Mouse (Mus musculus): ENCODE measurements around the gene Snx30.

Gene Snx30

DNA sequence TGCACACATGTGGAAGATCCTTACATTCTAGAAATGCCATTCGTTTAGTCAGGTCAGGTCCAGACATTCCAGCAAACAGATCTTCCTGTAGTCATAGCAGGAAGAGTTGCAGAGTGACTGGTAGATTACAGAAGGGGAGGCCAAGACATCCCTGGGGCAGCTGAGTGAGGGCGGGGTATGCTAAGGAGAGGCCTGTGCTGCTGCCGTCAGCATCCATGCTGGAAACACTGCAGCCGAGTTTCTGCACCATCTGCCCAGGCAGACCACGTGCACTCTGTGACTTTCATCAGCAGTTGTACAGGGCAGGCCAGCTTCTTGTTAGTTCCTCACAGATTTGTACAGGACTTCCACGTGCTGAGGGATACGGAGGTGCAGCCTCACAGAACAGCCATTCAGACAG lies 17.8 kb downstream of the Snx30 start:
- DNase-seq (ENCODE audit: low read depth, low spot score) = no peak

DNA sequence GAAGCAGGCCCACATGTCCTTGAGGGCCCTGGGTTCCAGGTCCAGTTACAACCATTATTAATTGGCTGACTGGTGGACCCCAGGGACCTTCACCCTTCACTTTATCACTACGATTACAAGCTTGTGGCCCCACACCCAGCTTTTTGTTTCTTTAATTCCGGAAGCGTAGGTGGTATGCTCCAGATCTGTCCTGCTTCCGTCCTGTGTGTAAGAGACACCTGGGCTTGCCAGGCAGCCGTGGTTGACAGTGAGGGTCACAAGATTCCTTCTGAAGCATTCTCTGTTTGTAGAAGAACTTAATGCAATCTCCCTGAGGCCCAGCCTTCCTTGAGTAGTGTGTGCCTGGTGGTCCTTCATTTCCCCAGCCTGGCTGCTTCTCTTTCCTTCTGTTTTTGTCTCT lies 19.2 kb downstream of the Snx30 start:
- no peak for DNase-seq (ENCODE audit: low read depth, low spot score)

DNA sequence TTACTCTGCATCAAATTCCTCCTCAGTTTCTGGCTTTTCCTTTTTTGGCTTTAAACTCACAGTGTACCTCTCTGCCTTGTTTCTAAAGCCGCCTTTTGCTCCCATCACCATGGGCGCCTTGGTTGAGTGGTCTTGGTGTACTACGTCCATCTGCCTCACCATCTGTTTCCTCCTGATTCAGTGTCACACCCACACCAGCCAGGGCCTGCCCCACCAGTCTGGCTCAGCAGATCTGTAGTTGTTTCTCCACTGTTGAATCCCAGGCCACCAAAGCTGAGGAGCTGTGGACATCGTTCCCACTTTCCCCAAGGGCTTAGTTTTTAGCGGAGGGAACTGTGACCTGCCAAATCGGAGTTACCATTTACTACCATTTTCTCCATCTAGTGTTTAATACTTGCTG lies 20.0 kb downstream of the Snx30 start:
- DNase-seq (ENCODE audit: low read depth, low spot score) = no peak

DNA sequence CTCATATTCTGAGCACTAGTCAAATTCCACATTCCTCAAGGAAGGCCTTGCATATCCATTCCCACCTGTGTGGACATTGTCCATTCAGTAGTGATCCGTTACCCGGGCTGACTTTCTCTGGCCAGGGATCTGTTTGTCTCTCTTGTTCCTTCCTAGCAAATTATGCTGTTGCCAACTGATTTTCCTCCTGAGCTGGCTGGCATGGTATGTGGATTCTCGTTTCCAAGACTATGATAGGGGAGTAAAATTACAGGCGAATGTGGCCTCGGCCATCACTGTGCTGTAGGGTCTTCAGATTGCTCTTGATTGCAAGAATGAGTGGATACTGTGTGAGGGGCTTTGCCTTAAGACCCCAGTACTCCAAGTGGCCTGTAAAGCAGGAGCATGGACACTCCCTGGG lies 20.7 kb downstream of the Snx30 start:
- DNase-seq (ENCODE audit: low read depth, low spot score) = no peak

DNA sequence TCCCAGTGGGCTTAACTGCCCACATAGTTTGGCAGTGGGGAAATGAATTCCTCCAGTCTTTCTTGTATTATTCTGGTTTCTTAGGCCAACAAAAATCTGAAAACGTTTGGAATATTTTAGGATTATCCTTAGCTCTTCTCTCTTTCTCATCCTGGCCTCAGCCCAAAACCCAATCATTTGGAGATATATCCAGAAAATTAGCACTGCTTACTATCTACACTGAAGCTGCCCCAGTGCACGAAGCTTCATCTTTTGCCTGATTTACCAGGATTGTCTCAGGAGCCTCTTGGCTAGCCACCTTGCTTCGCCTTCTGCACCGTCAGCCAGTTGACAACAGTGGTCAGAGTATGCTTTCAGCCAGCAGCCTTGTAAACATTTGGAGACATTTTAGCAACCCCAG lies 23.4 kb downstream of the Snx30 start:
- no peak for DNase-seq (ENCODE audit: low read depth, low spot score)

GRCm38 (mm10) chr4:59831038-59831437 lies 25.4 kb downstream of the Snx30 start:
- DNase-seq (ENCODE audit: low read depth, low spot score) = no peak

GRCm38 (mm10) chr4:59832810-59833209 lies 27.2 kb downstream of the Snx30 start:
- no peak for DNase-seq (ENCODE audit: low read depth, low spot score)

DNA sequence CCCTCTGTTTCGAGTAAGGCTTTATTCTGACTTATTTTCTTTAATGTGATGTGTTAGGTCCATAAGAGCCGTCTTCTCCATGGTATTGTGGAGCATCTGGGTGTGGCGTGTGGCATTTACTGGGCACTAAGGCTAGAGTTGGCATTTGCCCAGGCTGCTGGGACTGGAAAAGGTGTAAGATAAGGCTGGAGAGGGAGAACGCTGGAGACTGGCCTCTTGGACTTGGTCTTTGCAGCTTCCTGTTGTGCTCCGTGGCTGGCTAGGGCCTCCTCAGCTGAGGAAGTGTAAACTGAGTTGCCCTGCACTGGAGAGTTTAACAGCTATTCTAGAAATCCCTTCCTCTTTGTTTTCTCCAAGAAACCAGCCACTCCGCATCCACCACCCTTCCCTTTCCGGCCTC lies 32.0 kb downstream of the Snx30 start:
- no peak for DNase-seq (ENCODE audit: low read depth, low spot score)

- no peak for DNase-seq (ENCODE audit: low read depth, low spot score)
Measured at GRCm38 (mm10) chr4:59844460-59845244, 39.0 kb downstream of the Snx30 start.

GRCm38 (mm10) chr4:59845245-59845637 lies 39.6 kb downstream of the Snx30 start:
- no peak for DNase-seq (ENCODE audit: low read depth, low spot score)

DNA sequence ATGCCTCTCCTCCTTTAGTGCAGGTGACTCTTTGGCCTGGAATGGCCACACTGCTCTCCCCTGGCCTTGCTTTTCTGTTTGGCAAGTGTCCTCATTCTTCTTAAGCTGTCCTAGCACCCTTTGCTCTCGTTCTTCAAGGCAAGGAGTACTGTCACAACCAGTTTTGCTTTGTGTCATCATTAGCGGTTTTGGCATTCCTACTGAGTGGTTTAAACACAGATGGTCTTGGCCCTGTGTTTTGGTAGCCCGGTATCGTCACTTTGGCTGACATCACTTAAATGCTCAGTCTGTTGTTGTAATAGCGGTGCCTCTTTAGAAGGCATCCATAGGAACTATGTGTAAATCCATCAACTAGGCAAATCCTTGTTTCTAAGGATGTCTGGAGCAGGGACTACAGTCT lies 41.8 kb downstream of the Snx30 start:
- DNase-seq (ENCODE audit: low read depth, low spot score) = no peak

GRCm38 (mm10) chr4:59850181-59850580 lies 44.5 kb downstream of the Snx30 start:
- peak; percentile 38 for DNase-seq (ENCODE audit: low read depth, low spot score)

DNA sequence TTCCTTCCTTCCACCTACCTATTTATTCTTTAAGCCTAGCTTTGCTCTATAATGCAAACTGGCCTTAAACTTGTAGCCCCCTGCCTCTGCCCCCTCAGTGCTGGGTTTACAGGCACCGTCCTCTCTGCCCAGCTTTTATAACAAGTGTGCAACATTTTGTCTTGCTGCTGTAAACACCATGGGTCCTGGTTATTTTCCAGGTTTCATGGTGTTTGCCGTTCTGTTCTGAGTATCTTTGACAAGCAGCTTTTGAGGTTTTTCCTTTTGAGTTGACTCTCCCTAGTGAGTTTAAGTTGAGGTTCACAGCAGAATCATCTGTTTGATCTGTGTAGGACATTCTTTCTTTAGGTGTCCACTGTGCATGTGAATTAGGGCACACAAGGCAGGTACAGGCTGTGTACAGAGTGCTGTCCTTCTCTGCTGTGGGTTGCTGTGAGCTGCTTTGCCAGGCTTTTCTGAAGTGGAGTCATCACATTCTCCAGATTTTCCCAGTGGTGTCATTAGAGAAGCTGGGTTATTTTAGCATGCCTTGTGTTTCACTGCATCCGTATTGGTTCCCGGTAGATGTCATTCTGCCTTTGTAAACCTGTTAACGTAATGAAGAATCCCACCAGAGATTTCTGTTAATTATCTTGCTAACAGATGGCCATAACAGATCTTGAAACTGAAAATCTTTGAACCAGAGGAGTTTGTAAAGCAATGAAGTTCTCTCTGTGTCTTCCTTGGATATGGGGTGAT lies 45.4 kb downstream of the Snx30 start:
- DNase-seq (ENCODE audit: low read depth, low spot score) = no peak

- DNase-seq (ENCODE audit: low read depth, low spot score) = no peak
Measured at GRCm38 (mm10) chr4:59853155-59853554, 47.5 kb downstream of the Snx30 start.

DNA sequence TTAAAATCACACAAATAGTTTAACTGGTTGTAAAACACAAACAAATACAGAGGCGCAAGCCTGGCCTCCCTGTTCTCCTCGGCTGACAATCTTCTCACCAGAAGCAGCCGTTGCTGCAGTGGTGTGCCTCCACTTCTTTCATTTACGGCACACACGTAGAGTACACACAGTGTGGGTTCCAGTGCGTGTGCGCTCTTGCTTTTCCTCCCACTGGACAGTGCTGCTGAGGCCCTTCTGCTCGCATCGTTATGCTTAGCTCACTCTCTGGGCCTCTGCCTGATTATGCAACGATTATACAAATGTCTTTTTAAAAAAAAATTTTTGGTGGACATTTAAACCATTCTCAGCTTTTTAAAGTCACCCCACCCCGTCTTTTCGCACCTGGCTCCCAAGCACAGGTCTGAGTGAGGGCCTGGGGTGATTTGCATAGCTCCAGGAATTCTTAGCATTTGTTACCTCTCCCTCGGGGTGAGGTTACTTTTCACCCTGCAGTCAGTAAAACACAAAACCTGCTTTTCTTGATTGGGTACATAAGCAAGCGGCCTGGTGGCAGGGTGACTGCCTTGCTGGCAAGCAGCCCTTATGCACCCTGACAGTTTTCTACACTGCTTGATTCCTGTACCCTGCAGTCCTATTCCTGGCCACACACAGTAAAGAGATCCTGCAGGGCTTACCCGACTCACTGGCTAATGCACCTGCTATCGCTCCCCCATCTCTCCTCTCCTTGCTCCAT lies 54.2 kb downstream of the Snx30 start:
- DNase-seq (ENCODE audit: low read depth, low spot score) = no peak

DNA sequence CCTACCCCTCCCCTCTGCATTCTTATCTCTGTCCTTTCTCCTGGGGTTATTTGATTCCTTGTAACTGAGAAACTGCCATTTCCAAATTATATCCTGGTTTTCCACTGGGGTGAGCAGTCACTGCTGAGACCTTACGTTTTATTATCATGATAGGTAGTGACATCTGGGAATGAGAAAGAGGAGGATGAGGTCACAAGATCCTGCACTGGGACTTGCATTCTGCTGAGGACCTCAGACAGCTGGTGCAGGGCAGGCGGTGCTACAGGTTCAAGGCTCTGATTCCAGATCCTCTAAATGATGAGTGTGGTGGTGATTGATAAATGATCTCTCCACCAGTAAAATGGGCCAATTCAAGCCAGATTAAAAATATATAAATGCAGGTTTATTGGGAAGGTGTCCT lies 54.8 kb downstream of the Snx30 start:
- no peak for DNase-seq (ENCODE audit: low read depth, low spot score)

DNA sequence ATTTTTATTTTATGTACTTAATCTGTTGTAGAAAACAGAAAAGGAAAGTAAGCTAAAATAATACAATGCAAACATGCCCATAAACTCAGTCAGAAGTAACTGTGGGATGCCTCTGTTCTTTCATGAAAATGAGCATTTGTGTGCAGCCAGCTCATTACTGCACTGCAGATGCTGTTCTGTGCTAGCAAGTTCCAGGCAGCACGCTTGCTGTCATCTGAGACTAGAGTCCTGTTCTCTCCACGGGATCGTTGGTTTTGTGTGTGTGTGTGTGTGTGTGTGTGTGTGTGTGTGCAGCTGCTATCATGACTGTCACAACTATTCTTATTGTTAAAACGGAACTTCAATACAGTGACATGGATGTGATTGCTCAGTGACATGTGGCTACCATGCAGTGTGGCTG lies 56.2 kb downstream of the Snx30 start:
- no peak for DNase-seq (ENCODE audit: low read depth, low spot score)

DNA sequence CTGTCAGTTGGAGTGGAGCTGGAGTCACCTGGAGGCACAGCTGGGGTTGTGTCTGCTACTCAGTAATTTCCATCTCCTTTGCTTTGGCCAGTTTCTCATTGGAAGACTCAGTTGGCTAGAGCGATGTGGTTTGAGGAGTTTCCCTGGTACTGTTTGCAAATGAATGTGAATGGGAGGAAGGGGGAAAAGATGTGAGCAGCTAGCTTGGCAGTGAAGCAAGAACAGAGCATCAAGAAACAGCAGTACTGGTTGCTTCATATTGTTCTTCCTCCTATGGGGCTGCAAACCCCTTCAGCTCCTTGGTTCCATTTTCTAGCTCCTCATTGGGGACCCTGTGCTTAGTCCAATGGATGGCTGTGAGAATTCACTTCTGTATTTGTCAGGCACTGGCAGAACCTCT lies 56.7 kb downstream of the Snx30 start:
- no peak for DNase-seq (ENCODE audit: low read depth, low spot score)

DNA sequence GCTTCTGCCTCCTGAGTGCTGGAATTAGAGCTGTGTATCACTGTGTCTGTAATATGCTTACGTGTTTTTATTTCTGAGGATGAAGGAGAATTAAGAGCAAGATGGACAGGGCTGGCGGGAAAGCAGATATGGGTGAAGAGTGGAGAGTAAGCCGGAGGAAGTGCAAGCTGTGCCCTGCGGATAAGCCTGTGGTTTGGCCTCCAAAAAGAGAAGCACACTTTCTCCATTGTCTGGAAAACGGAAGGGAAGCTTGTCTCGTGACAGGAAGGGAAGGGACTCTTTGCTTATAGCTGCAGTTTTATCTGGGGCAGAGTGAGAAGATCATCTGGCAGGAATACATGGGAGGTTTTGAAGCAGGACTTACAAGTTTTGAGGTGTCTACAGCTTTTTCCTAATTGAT lies 58.2 kb downstream of the Snx30 start:
- DNase-seq (ENCODE audit: low read depth, low spot score) = no peak

- no peak for DNase-seq (ENCODE audit: low read depth, low spot score)
Measured at GRCm38 (mm10) chr4:59868086-59868485, 62.4 kb downstream of the Snx30 start.

GRCm38 (mm10) chr4:59869488-59870057 lies 63.9 kb downstream of the Snx30 start:
- DNase-seq (ENCODE audit: low read depth, low spot score) = no peak

- no peak for DNase-seq (ENCODE audit: low read depth, low spot score)
Measured at GRCm38 (mm10) chr4:59870433-59870832, 64.8 kb downstream of the Snx30 start.

All from retina, adult 2 months (tissue).